Mouse (Mus musculus) ovary, adult 10 weeks (tissue): Measurements from ENCODE around the gene Snf8. TPM values are rescaled to one million over a fixed set of nuclear protein-coding genes. Genes with fewer than 3 reads are reported as not detected.

ENCODE experiments used
- polyA plus RNA-seq: library from polyadenylated mRNA; stranded (reverse); fragments of 350-450 nt; fragmentation: Illumina TruSeq; extraction: RNeasy Lipid Tissue Mini Kit (QIAGEN cat#74804); gene quantifications from one replicate; pipeline ENCODE4 v1.2.3, GENCODE M21; 2014

Snf8 gene
- 9.0 TPM for polyA plus RNA-seq

DNA sequence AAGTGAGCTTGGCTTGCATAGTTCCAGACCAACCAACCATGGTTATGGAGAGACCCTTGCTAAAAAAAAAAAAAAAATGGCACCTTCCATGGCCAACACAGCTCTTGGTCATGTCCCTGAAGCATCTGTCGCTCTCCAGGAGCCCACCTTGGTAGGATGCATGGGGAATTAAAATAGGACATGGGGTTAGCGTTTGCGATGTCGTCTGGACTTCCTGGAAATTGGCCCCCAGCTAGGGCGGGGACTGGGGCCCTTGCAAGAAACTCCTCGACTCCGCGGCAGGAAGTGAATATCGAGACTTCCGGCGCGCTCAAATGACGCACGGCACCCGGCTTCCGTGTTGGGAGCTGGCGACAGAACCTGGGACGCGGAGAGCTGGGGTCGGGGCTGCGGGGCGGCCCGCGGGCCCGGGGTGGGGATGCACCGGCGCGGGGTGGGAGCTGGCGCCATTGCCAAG is at the start of gene Snf8:
Snf8 (plus strand) TSS at position 290 of the 457 bp plus-strand sequence.

DNA sequence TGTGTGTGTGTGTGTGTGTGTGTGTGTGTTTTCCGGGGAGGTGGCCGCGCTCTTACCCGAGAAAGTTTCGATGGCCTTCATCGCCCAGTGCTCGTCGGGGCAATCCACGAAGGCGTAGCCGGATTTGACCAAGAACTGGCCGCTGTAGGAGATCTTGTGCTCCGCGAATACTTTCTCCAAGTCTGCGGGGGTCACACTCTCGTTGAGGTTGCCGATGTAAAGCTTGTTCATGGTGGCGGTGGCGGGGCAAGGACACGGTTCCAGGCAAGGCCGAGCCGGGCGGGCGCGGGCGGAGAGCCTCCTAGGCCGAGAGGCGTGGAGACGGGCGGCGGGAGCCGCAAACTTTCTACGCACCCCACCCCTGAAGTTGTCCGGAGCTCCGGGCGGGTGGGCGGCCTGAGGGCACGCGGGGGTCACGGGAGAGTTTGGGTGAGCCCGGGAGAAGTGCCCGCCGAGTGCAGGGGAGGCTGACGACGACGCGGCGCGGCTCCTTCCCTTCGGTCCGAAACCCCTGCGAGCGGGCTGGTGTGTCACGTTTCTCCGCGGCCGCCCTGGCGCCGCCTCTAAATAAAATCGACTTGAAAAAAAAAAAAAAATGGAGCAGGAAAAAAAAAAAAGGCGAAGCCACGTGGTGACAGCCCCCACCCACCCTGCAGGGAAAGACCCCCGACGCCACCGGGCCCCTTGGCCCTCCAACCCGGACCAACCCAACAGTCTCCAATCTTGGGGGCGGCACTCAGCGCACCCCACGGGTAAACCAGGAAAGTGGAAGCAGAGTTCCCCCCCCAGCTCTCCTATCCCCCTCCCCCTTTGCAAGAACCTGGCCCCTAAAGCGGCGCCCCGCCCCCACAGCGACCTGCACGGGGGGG is 29.0 kb upstream of the Snf8 start, which contains the start of gene Igf2bp1:
Igf2bp1 (minus strand) TSS at position 538 of the 869 bp plus-strand sequence.

DNA sequence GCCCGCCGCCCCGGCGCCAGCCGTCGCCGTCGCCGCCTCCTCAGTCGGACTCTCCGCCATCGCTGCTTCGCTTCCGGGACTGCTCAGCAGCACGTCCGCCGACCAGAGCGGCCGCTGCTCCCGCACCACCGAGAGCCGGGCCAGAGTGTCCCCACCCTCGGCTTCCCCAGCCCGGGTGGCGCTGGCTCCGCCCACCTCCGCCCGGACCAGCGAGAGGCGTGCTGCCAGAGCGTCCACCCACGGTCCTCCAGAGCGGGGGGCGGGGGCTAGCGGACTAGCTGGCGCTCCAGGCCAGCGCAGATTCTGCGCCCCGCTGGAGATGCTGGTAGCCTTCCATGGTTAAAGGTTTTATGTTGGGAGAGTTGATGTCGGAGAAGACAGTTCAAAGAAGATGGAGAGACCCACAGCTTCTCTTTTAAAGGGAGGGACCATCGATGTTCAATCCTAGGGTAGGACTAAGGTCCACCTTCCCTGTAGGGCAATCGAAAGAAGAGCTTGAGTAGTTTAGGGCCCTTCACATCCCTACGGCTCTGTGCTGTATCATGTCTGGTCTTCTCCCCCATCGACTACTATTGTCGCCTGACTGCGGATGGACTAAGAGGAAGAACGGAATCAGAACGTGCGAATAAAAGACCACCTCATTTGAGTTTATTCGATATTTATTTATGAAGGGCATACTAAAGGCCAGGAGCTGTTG is 30.7 kb downstream of the Snf8 start, which contains the start of gene Ube2z:
Ube2z (minus strand) TSS at position 174 of the 697 bp plus-strand sequence.

DNA sequence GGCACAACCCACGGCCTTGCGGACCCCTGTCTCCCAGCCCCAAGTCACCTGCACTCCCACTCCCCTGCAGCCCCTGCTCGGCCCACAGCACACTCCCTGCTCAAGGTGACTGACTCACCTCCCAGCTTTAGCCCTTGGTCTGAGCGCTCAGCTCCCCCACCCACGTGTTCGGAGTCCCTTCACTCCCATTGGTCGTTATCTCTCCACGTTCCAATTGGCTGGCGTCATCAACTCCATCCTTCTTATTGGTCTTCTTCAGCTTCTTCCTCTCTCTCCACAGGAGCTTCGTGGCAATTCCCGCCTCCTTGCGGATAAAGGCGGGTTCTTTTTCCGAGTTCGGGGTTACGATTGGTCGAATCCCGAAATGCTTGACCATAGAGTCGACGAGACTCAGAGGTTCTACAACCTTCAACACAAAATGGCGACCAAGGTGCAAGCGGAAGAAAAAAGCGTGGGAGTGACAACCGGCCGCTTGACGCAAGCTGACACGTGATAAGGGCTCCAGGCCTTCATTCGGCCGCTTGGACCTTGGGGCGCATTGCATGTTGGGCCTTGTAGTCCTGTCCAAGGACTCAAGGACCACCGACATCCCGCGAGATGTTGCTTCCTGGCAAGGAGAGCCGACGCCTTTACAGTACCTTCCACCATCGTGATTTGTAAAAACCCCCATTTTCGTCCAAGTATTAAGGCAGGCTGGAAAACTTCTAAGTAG is 41.0 kb downstream of the Snf8 start, which contains the start of gene Atp5g1:
Atp5g1 (minus strand) TSS at position 162 of the 712 bp plus-strand sequence.

Other genes starting within 250 kb of the Snf8 start
- gene Phospho1, start 210.4 kb upstream of the Snf8 start, polyA plus RNA-seq = not detected
- 2.6 TPM for gene Gngt2, start 197.7 kb upstream of the Snf8 start, polyA plus RNA-seq
- gene Abi3, start 192.4 kb upstream of the Snf8 start, polyA plus RNA-seq = not detected
- 0.43 TPM for gene B4galnt2, start 120.0 kb upstream of the Snf8 start, polyA plus RNA-seq
- gene Igf2bp1, start 28.9 kb upstream of the Snf8 start, polyA plus RNA-seq = not detected
- gene Gip, start 10.3 kb upstream of the Snf8 start, polyA plus RNA-seq = not detected
- gene Ube2z, start 30.5 kb downstream of the Snf8 start, polyA plus RNA-seq = 26.7 TPM
- 4.8 TPM for gene Atp5g1, start 40.8 kb downstream of the Snf8 start, polyA plus RNA-seq
- 0.57 TPM for gene Calcoco2, start 77.1 kb downstream of the Snf8 start, polyA plus RNA-seq
- gene Ttll6, start 98.9 kb downstream of the Snf8 start, polyA plus RNA-seq = not detected
- gene Hoxb13, start 159.4 kb downstream of the Snf8 start, polyA plus RNA-seq = not detected
- gene Hoxb9, start 236.6 kb downstream of the Snf8 start, polyA plus RNA-seq = 5.0 TPM
- 0.77 TPM for gene Hoxb8, start 247.0 kb downstream of the Snf8 start, polyA plus RNA-seq